Mouse (Mus musculus) testis, postnatal 10 days (tissue): ENCODE measurements around the gene Fli1.

Experiments
- DNase-seq: peaks from one replicate; pipeline ENCODE4 v3.0.0; 2021; ENCODE audit warnings: low spot score

Fli1 gene

GRCm38 (mm10) chr9:32502256-32503010 is 40.2 kb downstream of the Fli1 start:
- DNase-seq, result no peak

DNA sequence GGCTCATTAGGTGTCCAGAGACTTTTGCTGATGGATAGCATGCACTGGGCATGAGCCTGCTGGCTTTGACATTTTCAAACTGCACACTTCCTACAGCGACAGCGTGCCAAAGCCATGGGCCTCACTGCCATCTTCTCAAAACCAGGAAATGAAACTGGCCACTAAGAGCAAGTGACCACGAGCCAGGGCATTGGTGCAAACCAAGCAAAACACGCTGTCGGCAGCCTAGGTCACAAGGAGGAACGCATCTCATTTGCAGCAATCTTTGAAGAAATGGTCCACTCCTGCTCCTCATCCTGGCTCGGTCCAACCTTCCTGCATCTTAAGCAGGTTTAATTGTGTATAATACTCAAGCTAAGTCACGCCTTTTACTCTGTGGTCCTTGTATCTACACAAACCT is 41.8 kb downstream of the Fli1 start:
- DNase-seq, result no peak

DNA sequence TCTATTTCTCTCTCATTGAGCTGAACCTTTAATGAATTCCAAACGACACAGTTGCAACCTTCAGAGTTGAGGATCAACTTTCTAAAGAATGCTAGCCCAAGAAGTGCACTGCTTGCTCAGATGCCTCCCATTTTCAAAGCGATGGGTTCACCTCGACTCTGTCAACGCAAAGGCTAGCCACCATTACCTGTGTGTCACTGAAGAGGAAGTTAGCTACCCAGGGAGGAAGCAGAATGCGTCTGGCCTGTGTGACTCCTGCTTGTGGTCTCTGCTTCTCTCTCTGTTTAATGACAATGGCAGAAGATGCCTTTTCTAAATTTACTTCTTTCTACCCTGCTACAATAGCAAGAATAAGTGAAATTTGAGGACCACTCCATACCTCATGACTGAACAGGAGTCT is 42.6 kb downstream of the Fli1 start:
- no peak for DNase-seq

DNA sequence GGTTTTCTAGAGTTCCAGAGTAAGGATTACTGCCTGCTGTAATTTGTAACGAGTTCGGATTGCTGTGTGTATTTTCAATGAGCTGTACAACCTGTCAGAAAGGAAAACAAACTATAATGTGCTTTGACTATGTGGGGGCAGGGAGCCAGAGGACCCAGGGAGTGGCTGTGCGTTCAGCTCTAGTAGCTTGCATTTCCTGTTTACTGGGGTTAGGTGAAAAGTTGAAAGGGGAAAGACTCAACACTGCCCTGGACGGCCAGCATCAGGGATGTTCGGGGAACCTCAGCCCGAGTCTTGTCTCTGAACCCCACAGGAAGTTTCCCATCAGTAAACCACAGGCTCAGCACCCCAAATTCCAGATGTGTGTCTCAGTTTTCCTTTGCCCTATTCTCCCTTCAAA is 43.2 kb downstream of the Fli1 start:
- no peak for DNase-seq

GRCm38 (mm10) chr9:32495643-32495997 is 47.0 kb downstream of the Fli1 start:
- no peak for DNase-seq

DNA sequence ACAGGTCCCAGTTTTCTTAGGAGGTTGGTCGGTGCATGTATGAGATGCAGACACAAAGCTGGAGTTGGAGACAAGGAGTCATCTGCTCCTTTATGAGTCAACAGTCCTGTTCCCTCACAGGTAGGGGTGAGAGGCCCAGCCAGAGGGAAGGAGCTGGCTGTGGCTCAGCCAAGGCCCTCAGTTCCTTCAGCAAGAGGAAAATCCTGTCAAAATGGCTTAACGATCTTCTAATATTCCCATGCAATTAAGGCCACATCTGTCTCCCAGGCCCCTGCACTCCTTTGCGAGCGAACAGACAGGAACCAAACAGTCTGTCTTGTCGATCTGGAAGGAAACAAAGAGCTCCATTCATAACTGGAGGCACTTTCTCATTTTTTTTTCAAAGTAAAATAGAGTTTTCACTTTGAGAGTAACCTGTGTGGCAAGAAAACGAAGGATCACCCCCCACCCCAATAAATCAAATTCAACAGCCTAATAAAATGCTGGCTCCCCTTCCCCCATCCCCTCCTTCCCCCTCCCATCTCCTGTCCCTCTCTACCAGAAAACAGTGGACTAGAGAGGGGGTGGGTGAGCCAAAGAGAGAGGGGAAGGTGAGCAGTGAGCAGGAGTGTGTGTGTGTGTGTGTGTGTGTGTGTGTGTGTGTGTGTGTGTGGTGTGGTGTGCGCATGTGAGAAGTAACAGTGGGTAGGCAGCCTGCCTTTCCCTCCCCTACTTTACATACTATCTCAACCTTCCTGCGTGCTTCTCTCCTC is 47.6 kb downstream of the Fli1 start:
- DNase-seq, result no peak

GRCm38 (mm10) chr9:32493588-32494423 is 48.9 kb downstream of the Fli1 start:
- DNase-seq, result no peak

- DNase-seq, result no peak
Observed at GRCm38 (mm10) chr9:32492753-32493152, 49.9 kb downstream of the Fli1 start.

DNA sequence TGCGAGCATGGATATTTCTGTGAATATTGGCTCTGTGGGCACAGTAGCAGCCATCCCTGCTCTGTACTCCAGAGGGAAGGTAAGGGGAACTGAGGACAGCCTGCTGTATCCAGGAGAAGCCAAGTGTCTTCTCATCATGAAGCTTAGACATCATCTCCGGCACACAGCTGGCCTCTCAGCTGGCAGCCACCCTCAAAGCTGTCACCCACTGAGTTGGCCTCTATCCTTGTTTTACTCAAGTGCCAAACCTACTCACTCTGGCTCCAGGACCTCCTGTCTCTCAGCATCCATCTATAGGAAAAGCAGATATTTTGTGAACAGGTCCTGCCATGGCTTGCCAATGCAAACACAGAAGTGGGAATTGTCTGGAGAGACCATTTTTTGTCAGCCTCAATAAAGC is 51.2 kb downstream of the Fli1 start:
- DNase-seq, result no peak

DNA sequence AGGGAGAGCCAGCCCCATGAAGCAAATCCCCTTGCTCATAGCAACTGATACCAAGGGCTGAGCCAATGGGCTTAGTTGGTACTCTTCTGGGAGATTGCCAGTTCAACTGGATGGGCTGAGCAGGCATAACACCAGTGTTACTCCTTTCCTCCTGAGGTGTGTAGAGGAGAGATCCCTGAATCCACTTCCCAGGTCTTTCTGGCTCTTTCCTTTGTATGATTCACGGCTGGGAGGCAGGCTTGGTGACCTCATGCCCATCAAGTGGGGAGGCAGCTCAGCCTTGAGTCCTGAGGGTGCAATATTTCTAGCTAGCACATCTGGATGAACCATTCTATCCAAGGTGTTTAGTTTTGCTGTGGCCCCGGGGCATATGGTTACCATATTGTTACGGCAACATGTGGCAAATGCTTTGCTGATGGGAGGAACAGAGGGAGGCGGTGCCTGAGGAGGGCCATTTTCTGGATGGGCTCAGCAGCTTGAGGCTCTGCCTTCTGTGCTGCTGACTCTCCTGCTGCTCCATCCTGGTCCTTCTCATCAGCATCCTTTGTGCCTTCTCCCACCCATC is 52.8 kb downstream of the Fli1 start:
- DNase-seq, result no peak

GRCm38 (mm10) chr9:32489315-32489714 is 53.3 kb downstream of the Fli1 start:
- DNase-seq, result no peak

DNA sequence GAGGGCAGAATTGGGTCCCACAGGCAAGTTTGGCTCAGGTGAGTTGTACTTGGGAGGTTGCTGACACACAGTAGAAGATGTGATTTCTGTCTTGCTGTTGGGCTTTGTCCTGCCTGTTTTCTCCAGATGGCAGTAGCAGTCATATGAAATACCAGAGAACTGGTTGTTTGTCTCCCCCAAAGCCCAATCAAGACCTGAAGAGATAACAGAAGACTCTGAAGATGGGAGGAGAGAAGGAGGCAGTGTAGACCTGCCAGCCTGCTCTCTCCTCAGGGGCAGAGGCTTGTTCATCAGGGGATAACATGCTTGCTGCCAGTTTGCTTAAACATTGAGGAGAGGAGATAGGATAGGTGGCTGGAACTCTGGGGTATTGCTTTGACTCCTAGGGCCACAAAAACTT is 54.0 kb downstream of the Fli1 start:
- DNase-seq, result no peak

- no peak for DNase-seq
Observed at GRCm38 (mm10) chr9:32487823-32488222, 54.8 kb downstream of the Fli1 start.

GRCm38 (mm10) chr9:32487401-32487800 is 55.3 kb downstream of the Fli1 start:
- DNase-seq, result no peak

GRCm38 (mm10) chr9:32480418-32480817 is 62.2 kb downstream of the Fli1 start:
- DNase-seq, result no peak

- no peak for DNase-seq
Observed at GRCm38 (mm10) chr9:32478799-32479198, 63.9 kb downstream of the Fli1 start.

DNA sequence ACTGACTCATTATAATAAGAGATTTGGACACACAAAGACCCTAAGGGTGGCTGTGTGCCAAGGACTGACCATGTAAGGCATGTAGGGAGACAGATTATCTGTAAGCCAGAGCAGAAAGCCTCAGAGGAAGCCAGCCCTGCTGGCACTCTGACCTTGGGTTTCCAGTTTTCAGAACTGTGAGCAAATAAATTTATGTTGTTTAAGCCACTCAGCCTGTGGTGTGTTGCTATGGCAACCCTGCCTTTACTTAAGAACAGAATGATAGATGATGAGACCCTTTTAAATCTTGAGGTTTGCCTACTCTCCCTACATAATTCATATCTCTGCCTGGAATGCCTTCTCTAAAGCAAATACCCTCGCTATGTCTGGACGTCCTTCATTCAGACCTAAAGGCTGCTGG is 64.6 kb downstream of the Fli1 start:
- DNase-seq, result no peak

- no peak for DNase-seq
Observed at GRCm38 (mm10) chr9:32476604-32477003, 66.1 kb downstream of the Fli1 start.

- no peak for DNase-seq
Observed at GRCm38 (mm10) chr9:32474621-32475390, 67.9 kb downstream of the Fli1 start.

GRCm38 (mm10) chr9:32472346-32472745 is 70.3 kb downstream of the Fli1 start:
- DNase-seq, result no peak

- DNase-seq, result no peak
Observed at GRCm38 (mm10) chr9:32469123-32469751, 73.4 kb downstream of the Fli1 start.
